Mouse (Mus musculus): ENCODE results near the gene Tbc1d19. TPM values are rescaled to one million over a fixed set of nuclear protein-coding genes. Genes with fewer than 3 reads are reported as not detected.

The Tbc1d19 gene
- polyA plus RNA-seq (2012; rRNA removed) = 11.5 and 11.7 TPM in 2 replicates

- DNase-seq (ENCODE audit: low read depth) = peak; percentile 14
Measured at GRCm38 (mm10) chr5:53809115-53809991, at the start of gene Tbc1d19. Gene Tbc1d19, plus strand, starts transcription at chr5:53809606.

DNA sequence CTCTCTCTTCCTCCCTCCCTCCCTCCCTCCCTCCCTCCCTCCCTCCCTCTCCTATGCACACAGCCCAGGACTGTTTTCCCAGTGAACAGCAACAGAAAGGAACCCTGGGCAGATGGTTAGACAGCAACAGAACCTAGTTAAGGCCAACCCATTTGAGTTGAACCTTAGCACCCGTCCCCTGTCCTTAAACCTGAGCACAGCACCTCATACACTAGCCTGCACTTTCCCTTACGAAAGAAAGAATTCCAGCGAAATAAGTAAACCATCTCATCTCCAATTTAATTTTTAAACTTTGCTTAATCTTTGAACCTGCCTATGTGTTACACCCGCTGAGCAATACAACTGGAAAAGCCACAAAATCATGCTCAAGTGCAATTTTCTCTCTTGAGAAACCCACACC, 49.5 kb upstream of the Tbc1d19 start:
- no peak for DNase-seq (ENCODE audit: low read depth)

DNA sequence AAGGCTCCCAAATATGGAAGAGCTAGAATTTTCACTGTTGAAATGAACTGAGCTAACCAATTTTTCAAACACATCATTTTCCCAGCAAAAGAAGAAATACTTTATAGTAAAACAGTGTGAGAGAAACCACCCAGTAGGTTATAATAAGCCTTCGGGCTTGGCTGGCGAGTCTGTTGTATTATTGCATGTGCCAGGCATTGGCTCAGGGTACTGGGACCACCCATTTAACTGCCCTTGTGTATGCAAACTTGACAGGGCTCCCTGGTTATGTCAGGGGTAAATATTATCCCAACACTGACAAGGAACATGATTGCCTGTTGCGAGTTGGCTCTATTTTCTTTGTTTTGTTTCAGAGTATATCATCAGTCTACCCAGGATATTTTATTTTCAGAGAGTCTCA, 48.5 kb upstream of the Tbc1d19 start:
- no peak for DNase-seq (ENCODE audit: low read depth)

- no peak for DNase-seq (ENCODE audit: low read depth)
Measured at GRCm38 (mm10) chr5:53761346-53761745, 48.1 kb upstream of the Tbc1d19 start.

DNA sequence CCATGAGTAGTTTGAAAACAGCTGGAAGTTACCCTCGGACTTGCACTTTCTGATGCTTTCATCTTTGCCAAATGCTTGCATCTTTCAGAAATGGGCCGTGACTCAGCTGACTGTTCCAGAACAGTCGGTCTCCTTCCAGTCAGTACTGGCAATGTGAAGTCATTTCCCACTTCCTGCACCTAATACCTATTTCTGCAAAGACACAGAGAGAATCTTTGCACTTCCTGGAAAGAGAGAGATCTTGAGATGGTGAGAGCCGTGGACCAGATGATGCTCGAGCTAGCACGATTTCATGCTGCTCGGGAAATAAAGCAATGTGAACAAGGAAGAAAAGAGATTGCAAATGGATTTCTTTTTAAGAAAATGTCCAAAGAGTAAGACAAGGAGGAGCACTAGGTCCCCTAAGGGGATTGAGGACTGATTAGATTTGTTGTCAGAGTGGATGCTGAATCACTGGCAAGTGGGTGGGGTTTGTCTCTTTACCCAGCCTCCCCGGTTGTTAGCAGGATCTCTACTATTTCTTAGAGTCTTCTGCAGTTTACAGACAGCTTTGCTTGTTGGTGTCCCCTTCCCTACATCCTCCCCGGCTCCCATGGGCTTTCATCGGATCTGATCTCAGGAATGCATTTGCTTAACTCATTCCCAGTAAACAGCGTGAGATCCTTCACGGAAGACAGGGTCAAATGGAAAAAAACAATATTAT, 24.4 kb upstream of the Tbc1d19 start:
- no peak for DNase-seq (ENCODE audit: low read depth)

- DNase-seq (ENCODE audit: low read depth) = no peak
Measured at GRCm38 (mm10) chr5:53801379-53801778, 8.0 kb upstream of the Tbc1d19 start.

- no peak for DNase-seq (ENCODE audit: low read depth)
Measured at GRCm38 (mm10) chr5:53819711-53820110, 10.3 kb downstream of the Tbc1d19 start.

GRCm38 (mm10) chr5:53825886-53826285, 16.5 kb downstream of the Tbc1d19 start:
- DNase-seq (ENCODE audit: low read depth) = no peak

GRCm38 (mm10) chr5:53834489-53834888, 25.1 kb downstream of the Tbc1d19 start:
- no peak for DNase-seq (ENCODE audit: low read depth)

DNA sequence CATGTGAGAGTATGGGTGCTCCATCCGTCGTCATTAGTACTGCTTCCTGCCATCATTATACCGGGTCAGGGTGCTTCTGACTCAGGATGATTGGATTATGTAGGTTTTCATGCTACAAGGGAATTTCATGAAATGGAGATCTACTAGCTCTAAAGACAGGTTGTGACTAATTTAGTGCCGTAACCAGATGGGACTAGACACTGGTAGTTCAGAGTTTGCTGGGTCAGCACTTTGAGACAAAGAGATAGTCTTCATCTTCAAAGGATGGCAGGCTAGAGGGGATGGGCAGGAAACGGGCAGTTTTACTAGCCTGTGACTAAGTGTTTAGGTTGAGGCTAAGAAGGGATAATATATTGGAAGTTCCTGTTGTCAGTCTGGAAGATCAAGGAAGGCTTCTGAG, 31.9 kb downstream of the Tbc1d19 start:
- no peak for DNase-seq (ENCODE audit: low read depth)

DNA sequence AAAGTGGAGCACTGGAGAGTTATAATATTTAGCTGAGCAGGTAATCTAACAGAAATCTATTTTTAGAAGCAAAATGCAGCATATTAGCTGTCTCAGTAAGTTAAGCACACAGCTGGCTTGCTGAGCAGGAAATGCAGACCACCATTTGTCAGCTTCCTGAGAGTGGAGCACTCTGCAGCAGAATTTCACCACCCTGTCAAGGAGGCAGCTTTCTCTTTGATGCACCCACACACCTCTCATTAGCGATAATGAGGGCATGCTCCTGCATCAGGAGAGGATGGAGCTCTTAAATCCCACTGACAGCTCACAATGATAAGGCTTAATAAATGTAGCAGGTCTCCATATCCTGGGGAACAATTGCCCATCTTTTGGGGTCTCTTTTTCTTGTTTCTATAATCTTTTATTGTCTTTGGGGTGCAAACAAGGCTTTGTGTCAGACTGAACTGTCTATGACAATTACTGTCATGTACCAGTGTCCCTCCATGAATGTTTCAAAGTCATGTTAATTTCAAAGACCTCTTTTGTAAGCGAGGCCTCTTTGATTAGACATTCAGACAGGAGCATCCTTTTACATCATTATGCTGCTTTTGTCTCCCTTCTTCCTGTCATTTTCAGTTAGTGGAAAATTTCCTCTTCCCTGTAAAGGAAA, 39.0 kb downstream of the Tbc1d19 start:
- DNase-seq (ENCODE audit: low read depth) = no peak

DNA sequence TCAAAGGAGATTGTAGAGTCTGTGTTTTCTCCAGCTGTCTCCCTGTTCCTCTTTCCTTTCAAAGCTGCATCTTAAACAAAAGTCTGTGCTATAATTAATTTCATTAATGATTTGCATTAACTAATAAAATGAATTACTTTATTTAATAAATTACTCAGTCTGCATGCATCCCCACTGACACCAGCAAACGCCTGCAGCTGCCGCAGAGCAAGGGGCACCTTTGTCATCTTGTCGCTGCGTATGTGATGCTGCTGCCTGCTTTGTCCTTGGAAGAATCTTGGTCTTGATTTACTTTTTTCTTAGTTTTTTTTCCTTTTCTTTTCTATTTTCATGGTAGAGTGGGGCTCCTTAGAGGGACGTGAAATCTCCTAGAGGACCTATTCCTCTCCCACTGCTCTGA, 43.2 kb downstream of the Tbc1d19 start:
- no peak for DNase-seq (ENCODE audit: low read depth)

- DNase-seq (ENCODE audit: low read depth) = no peak
Measured at GRCm38 (mm10) chr5:53854561-53854960, 45.2 kb downstream of the Tbc1d19 start.

DNA sequence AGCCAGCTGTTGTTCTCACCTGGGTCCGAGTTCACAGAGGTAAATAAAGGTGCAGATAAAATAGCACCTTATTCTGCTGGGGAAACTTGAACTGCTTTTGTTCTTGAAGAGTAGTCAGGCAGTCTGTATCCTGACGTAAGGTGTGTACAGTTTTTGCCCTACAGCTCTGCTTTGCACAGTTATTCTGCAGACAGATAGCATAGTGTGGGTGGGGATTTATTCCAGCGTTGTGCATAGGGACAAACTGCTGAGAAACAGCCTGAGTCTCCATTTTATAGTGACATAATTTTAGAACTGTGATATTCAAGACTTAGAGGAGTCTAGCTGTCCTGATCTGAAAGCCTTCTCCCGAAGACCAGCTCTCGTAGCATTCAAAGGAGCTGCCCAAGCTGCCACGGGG, 46.6 kb downstream of the Tbc1d19 start:
- DNase-seq (ENCODE audit: low read depth) = no peak

DNA sequence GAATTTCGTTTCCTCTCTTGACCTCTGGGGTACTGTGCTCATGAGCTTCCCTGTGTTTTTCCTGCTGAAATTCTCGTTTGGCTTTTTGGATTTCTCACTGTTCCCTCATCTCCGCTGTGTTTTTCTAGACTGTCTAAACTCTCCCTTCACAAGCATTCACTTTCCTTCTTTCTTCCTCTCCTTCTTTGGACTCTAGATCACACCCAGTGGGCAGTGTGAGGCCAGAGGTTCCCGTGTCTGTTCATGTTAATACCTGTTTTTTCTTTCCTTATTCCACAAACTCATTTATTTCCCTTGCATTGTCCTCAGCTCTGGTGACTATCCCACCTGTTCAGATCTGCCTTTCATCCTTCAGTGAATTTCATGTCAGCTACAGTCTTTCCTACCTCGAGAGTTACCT, 55.7 kb downstream of the Tbc1d19 start:
- no peak for DNase-seq (ENCODE audit: low read depth)

DNA sequence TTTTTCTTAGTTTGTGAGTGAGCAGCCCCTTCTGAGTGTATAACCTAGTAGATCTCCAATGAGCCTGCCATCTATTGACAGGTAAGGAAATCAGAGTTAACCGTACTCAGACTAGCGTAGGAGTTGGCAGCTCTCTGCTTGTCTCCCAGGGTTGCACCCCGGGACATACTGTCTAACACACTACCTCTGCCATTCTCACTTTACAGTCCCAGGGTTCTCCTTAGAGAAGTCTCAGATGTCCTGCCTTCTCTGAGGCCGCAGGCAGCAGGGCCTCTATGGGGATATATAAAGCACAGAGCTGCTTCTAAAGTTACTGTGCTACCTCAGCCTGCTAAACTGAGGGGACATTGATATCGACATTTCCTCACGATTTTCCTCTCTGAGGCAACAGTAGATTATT, 56.6 kb downstream of the Tbc1d19 start:
- DNase-seq (ENCODE audit: low read depth) = no peak

DNA sequence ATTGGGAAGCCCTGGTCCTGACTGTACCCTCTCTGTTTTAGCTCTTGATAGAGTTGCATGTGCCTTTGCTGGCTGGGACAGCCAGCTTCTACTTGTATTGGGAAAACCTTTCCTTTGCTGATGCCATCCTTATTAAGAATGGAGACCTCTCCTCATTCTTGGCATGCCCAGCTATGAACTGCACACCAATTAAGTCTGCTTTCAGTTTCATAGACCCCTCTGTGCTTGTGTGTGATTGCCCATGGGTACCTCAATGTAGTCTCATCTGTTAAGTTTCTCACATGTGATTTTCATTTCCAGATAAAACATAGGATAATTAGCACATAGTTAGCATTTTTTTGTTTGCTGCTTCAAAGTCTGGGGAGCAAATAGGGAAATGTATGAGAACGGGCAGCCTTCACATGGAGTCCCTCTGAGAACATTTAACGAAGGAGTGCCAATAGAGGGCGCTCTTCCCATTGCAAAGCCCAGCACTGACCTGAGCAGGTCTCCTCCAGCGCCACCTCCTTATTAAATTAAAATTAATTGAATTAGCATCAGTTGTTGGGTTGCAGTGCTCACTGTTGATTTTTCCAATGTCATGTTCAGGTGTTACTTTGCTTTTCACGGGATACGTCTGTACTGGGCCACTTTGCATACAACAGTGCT, 62.4 kb downstream of the Tbc1d19 start:
- peak; percentile 8 for DNase-seq (ENCODE audit: low read depth)

- no peak for DNase-seq (ENCODE audit: low read depth)
Measured at GRCm38 (mm10) chr5:53874966-53875365, 65.6 kb downstream of the Tbc1d19 start.

DNA sequence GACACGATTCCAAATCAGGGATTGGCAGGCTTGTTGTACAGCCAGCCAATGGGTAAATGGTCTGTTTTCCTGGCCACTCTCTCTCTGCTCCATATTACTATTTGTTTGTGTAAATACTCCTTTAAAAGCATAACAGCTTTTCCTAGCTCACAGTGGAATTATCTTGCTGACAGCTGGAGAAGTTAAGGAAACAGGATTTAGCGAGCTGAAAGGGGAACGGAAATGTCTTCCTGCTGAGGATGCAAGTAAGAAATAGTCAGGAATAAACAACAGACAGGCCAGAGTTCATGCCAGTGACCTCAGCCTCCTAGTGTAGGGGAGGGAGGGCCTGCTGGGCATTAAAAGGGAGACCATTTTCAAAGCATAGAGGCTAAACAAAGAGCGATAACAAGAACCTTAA, 71.3 kb downstream of the Tbc1d19 start:
- no peak for DNase-seq (ENCODE audit: low read depth)

GRCm38 (mm10) chr5:53881381-53881990, 72.1 kb downstream of the Tbc1d19 start:
- no peak for DNase-seq (ENCODE audit: low read depth)

- no peak for DNase-seq (ENCODE audit: low read depth)
Measured at GRCm38 (mm10) chr5:53901406-53901805, 92.0 kb downstream of the Tbc1d19 start.

DNA sequence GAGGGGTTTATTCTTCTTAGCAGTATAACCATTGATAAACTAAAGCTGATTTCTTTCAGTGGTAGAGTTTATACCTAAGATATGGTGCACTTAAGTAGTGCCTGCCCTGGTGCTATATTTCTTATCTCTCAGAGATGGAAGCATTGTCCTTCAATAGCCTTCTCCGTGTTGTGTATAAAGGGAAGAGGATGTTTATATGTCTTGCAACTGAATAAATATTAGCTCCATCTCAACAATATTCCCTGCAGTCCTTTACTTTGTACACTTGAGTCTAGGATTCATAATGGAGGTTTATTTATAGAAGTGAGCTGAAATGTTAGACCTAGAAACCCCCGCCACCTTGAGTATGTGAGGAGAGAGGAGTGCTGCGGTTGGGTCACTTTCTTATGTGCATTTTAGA, 93.4 kb downstream of the Tbc1d19 start:
- no peak for DNase-seq (ENCODE audit: low read depth)
